Mouse (Mus musculus): ENCODE measurements around the gene Ppat.

- TF ChIP-seq CTCF (conservative IDR thresholded peaks at IDR 0.05; ENCODE audit: insufficient read depth, insufficient read length, low read depth, low read length) (no peak), POLR2A (IDR thresholded peaks at IDR 0.05; ENCODE audit: low read depth, low read length) (no peak)
Measured at GRCm38 (mm10) chr5:76974207-76974553, 22.8 kb upstream of the Ppat start.
